Mouse (Mus musculus) G1E (cell line): Measurements from ENCODE around the gene Pkd1l1.

Experiments used
- CTCF ChIP-seq: IDR thresholded peaks from 2 replicates; pipeline ENCODE4 v1.5.1; 2012; ENCODE audit warnings: low read depth, low read length, inconsistent platforms, mixed read lengths
- POLR2AphosphoS5 ChIP-seq: IDR thresholded peaks from 2 replicates; pipeline ENCODE4 v1.6.1; 2012; ENCODE audit warnings: low read depth, low read length, inconsistent platforms; ENCODE audit not compliant: insufficient replicate concordance

DNA sequence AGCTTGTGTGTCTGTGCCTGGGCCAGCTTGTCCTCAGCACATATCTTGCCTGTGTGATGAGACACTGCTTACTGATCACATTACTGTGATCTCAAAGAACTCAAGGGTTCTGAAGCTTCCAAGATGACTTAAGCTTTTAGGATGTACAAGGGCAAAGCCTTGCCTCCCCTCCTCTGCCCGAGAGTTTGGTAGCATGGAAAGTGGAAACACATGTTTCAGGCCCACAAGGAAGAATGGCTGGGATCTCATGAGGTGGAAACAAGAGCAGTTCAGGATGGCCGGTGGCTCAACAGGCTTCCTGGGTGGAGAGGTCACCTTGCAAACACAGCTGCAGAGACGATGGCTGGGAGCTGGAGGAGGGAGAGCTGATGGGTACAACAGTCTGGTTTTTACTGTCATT is 147.0 kb downstream of the Pkd1l1 start:
- TF ChIP-seq POLR2AphosphoS5 (no peak), CTCF (no peak)
